Mouse (Mus musculus) midbrain, embryonic 13.5 days (tissue): Measurements from ENCODE around the gene BC049730. TPM values are rescaled to one million over a fixed set of nuclear protein-coding genes. Genes with fewer than 3 reads are reported as not detected.
"Not testable (repeated sequence)": the region's sequence is repeated elsewhere in the genome, so short reads cannot be mapped to it uniquely, and the experiment has no call there.

Experiments
- ATAC-seq: fragments of 200-750 bp; cut with Nextera tagmentation; 2 replicates; pipeline ENCODE4 v1.8.0; 2017; ENCODE audit warnings: mild to moderate bottlenecking, moderate TSS enrichment, moderate library complexity
- H3K27ac ChIP-seq: fragments of 300-500 bp; sonication (generic); 2 replicates; pipeline ENCODE4 v1.5.1; 2015; ENCODE audit warnings: inconsistent platforms, mild to moderate bottlenecking, moderate library complexity
- H3K27me3 ChIP-seq: fragments of 300-500 bp; sonication (generic); 2 replicates; pipeline ENCODE4 v1.6.1; 2015; ENCODE audit warnings: mild to moderate bottlenecking, inconsistent platforms
- H3K36me3 ChIP-seq: fragments of 300-500 bp; sonication (generic); 2 replicates; pipeline ENCODE4 v1.6.1; 2015; ENCODE audit warnings: mild to moderate bottlenecking, inconsistent platforms
- H3K4me1 ChIP-seq: fragments of 300-500 bp; sonication (generic); replicated peaks from 2 replicates; pipeline ENCODE4 v1.6.1; 2015; ENCODE audit warnings: inconsistent platforms
- H3K4me2 ChIP-seq: fragments of 300-500 bp; sonication (generic); replicated peaks from 2 replicates; pipeline ENCODE4 v1.6.1; 2015; ENCODE audit warnings: moderate library complexity, mild to moderate bottlenecking, inconsistent platforms
- H3K4me3 ChIP-seq: fragments of 300-500 bp; sonication (generic); replicated peaks from 2 replicates; pipeline ENCODE4 v1.5.1; 2015; ENCODE audit warnings: mild to moderate bottlenecking, inconsistent platforms
- H3K9ac ChIP-seq: fragments of 300-500 bp; sonication (generic); replicated peaks from 2 replicates; pipeline ENCODE4 v1.6.1; 2015; ENCODE audit warnings: mild to moderate bottlenecking, inconsistent platforms
- H3K9me3 ChIP-seq: fragments of 300-500 bp; sonication (generic); 2 replicates; pipeline ENCODE4 v1.6.1; 2016; ENCODE audit warnings: mild to moderate bottlenecking, inconsistent platforms
- WGBS: fragments of 180-500 bp; shearing (Covaris S2); methylation state at CpG from one replicate; pipeline ENCODE4 v1.1.7; 2015; 5-methylcytosine and 5-hydroxymethylcytosine counted together
- polyA plus RNA-seq: library from polyadenylated mRNA; unstranded; fragments of >200 nt; fragmentation: Nextera tagmentation; extraction: Ambion mirVana; gene quantifications from 2 replicates; pipeline ENCODE4 v1.2.1, GENCODE M21; 2015

BC049730 gene
- polyA plus RNA-seq: not detected in 2 replicates

DNA sequence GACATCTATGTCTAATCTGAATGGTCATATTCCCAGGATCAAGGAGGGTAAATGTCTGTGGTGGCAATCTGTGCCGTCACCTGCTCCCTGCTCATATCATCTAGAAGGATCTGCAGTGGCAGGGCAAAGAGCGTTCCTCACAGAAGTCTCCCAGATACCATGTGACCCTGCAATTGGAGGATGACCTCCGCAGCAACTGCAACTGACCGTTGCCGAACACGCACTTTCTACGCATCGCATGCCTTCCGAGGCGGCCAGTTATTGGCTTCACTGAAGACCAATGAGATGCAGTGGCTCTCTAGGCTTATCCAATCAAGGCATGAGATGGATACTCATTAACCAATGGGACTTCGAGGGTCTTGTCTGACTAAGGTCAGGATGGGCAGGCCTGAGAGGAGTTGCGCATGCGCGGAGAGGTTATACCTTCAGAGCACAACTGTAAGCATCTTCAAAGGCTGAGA, at the start of gene BC049730:
BC049730 (plus strand) TSS at position 411 of the 461 bp plus-strand sequence.
- Histone ChIP-seq H3K4me1 (no peaks in the 10 kb centered on the region), H3K27me3 (no peaks in the 10 kb centered on the region), H3K4me3 (no peak within 1 kb of the TSS), H3K9ac (no peak within 1 kb of the TSS), H3K9me3 (no peaks in the 10 kb centered on the region), H3K4me2 (no peak within 1 kb of the TSS), H3K27ac (no peak within 1 kb of the TSS), H3K36me3 (no peaks in the 10 kb centered on the region)
- WGBS: 91% methylated on average over 14 of the region's 14 CpGs
- ATAC-seq: no peak

DNA sequence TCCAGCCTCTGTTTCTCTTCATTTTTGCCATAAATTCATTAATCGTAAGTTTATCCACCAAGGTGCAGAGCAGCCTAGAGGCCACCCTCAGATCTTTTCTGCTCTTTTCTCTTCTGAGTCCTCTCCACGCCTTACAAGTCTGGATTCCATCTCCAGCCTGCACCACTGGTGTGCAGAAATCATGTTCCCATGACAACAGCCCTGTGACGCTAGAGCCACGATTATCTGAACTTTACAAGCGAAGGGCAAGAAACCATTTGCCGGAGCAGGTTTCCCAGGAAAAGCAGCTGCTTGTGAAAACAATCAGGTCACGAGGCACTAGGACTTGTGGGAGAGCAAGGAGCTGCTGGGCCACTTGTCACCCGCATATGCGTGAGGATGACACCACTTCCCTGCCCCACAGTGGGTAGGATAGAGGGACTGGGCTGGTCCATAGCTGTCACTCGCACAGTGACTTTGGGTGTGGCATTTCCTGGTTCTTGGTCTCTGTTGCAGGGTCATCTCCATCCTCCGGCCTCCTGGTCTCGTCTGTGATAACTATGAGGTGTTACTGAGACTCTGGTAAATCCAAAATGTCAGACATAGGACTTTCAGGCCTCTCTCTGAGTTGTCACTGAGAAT, 49.2 kb upstream of the BC049730 start:
- H3K9ac ChIP-seq: no peak overlapping the region
- H3K27me3 ChIP-seq: no peaks in the 10 kb centered on the region
- H3K27ac ChIP-seq: no peak overlapping the region
- no peak for ATAC-seq
- H3K9me3 ChIP-seq: no peaks in the 10 kb centered on the region
- H3K4me2 ChIP-seq: no peak overlapping the region
- no peaks in the 10 kb centered on the region for H3K36me3 ChIP-seq
- no peaks in the 10 kb centered on the region for H3K4me1 ChIP-seq
- WGBS: 65% methylated on average over 12 of the region's 12 CpGs
- H3K4me3 ChIP-seq: no peak overlapping the region

DNA sequence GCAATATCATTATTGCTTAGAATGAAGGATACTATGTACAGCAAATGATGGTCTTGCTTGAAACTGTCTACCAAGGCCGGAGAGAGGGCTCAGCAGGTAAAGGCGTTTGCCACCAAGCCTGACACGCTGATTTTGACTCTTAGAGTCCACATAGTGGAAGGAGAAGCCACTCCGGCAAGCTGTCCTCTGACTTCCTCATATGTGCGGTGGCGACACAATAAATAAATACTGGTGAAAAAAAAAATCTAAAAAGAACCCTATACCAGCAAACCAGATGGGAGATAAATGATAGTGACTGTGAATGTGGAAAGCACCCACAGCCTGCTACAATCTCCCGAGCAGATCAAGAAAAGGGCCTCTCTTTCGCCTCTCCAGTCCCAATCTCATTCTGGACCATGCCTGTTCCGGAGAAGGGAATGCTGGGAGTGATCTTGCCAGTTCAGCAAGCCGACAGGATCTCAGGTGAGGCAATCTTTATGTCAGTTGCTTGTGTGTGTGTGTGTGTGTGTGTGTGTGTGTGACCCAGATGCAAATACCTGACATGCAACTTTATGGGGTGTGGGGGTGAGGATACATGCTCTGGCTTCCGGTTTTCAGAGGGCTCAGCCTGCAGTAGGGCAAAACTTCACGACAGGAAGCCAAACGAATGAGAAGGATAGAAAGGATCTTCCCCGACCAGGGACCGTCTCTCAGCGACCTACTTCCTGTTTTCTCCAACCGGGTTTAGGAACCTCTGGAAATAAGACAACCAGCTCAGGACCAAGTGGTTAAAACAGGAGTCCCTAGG, 47.7 kb upstream of the BC049730 start:
- Histone ChIP-seq H3K9me3 (no peaks in the 10 kb centered on the region), H3K36me3 (no peaks in the 10 kb centered on the region), H3K4me3 (no peak overlapping the region), H3K27me3 (no peaks in the 10 kb centered on the region), H3K4me2 (no peak overlapping the region), H3K4me1 (no peaks in the 10 kb centered on the region), H3K27ac (no peak overlapping the region), H3K9ac (no peak overlapping the region)
- 75% methylated on average over 17 of the region's 17 CpGs for WGBS
- no peak for ATAC-seq

DNA sequence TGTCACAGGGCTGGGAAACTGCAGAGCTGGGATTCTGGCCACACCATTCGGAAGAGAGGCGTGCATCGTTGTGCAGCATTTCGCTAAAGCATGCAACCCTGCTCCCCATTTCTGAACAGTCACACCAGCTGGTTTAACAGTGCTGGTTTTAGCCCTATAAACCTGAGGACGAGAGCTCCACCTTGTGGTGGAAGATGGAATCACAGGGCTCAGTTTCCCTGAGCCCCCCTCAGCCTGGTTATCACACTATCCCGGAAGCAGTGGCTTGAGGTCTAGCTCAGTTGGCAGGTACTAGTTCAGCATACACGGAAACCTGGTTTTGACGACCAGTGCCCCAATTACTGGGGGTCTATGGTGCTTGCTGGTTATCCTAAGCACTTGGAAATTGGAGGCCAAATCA, 46.5 kb upstream of the BC049730 start:
- 18% methylated on average over 8 of the region's 8 CpGs for WGBS
- Histone ChIP-seq H3K9me3 (no peaks in the 10 kb centered on the region), H3K9ac (no peak overlapping the region), H3K27ac (no peak overlapping the region), H3K4me3 (no peak overlapping the region), H3K36me3 (no peaks in the 10 kb centered on the region), H3K27me3 (no peaks in the 10 kb centered on the region), H3K4me1 (no peaks in the 10 kb centered on the region), H3K4me2 (no peak overlapping the region)
- ATAC-seq: peak; percentile 78

DNA sequence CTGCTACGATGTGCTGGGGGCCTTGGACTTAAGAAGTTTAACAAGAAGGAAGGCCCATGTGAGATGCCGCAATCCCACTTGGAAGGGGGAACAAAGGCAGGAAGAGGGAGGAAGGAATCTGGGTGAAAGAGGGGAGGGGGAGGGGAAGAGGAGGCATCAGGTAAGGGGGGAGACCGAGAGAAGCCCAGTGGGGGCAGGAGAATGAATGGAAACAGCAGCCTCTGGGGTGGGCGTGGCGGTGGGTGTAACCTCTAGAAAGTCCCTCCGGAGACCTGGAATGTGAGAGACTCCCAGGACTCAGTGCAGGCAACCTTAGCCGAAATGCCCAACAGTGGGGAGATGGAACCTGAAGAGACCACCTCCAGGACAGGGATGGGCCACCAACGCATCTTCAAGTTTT, 44.7 kb upstream of the BC049730 start:
- no peak overlapping the region for H3K27ac ChIP-seq
- H3K9ac ChIP-seq: no peak overlapping the region
- no peak overlapping the region for H3K4me2 ChIP-seq
- no peaks in the 10 kb centered on the region for H3K27me3 ChIP-seq
- H3K4me1 ChIP-seq: no peaks in the 10 kb centered on the region
- no peak overlapping the region for H3K4me3 ChIP-seq
- ATAC-seq: no peak
- no peaks in the 10 kb centered on the region for H3K9me3 ChIP-seq
- H3K36me3 ChIP-seq: no peaks in the 10 kb centered on the region
- WGBS: 37% methylated on average over 8 of the region's 8 CpGs

DNA sequence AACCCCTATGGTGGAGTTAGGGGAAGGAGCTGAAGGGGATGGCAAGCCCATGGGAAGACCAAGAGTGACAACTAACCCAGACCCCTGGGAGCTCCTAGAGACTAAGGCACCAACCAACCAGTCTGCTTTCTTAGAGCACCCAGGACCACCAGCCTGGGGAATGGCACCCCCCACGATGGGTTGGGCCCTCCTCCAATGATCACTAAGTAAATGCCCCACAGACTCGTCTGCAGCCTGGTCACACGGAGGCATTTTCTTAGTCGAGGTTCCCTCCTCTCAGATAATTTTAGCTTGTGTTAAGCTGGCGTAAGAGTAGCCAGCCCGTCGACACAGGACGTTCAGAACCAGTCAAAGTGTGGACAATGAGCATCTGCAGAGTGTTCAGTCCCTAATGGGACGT, 44.1 kb upstream of the BC049730 start:
- no peak overlapping the region for H3K27ac ChIP-seq
- H3K4me2 ChIP-seq: no peak overlapping the region
- WGBS: 69% methylated on average over 9 of the region's 9 CpGs
- no peaks in the 10 kb centered on the region for H3K36me3 ChIP-seq
- H3K4me3 ChIP-seq: no peak overlapping the region
- no peak for ATAC-seq
- no peaks in the 10 kb centered on the region for H3K4me1 ChIP-seq
- H3K9me3 ChIP-seq: no peaks in the 10 kb centered on the region
- H3K27me3 ChIP-seq: no peaks in the 10 kb centered on the region
- H3K9ac ChIP-seq: no peak overlapping the region

DNA sequence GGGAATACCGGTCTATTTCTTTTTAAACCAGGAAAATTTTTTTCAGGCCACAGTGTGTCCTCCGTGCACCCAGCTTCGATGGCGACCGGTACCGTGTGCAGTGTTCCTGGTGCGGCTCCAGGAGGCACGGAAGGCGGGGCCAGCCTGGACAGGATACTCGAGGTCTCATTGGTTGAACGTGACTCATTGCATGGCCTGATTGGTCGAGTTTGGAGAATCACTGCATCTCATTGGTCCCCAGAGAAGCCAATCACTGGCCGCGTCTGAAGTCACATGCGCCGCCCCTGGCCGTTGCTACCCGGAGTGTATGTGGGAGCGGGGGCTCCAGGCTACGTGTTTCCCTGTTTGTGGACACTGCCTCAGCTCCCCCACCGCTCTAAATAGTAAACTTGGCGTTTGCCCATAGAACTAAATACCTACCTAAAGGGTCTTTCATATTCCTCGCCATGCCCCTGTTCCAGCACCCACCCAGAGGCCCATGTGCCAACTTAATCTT, 37.0 kb upstream of the BC049730 start:
- Histone ChIP-seq H3K4me3 (no peak overlapping the region), H3K4me1 (no peaks in the 10 kb centered on the region), H3K9me3 (no peaks in the 10 kb centered on the region), H3K27ac (no peak overlapping the region), H3K9ac (no peak overlapping the region), H3K27me3 (no peaks in the 10 kb centered on the region), H3K4me2 (no peak overlapping the region), H3K36me3 (no peaks in the 10 kb centered on the region)
- no peak for ATAC-seq
- WGBS: 94% methylated on average over 23 of the region's 23 CpGs

DNA sequence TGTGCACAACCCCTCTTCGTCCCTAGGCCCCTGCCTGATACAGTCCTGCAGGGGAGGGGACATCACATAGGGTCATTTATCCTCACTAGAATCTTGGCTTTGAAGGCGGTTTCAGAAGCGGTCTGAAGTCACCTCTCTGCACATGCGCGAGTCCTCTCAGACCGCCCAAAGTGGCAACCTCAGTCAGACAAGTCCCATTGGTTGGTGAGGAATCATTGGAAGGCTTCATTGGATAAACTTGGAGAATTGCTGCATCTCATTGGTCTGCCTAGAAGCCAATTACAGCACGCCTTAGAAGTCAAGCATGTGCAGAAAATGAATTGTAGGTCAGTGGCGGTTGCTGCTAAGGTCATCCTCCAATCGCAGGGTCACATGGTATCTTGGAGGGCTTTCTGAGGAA, 32.5 kb upstream of the BC049730 start, which contains the start of gene Tex101:
Tex101 (minus strand) TSS at position 101 of the 400 bp plus-strand sequence.
- no peak within 1 kb of the TSS for H3K4me2 ChIP-seq
- WGBS: 90% methylated on average over 9 of the region's 9 CpGs

DNA sequence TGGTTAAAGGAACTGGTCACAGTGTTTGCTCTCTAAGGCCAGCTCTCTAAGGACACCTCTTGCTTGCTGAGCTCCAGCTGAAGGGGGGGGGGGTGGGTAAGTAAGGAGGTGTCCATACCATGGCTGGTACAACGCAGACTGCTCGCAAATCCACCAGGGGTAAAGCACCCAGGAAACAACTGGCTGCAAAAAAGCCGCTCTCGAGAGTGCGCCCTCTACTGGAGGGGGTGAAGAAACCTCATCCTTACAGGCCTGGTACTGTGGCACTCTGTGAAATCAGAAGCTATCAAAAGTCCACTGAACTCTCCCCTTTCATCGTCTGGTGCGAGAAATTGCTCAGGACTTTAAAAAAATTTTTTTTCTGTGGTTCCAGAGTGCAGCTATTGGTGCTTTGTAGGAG, 24.9 kb upstream of the BC049730 start:
- H3K27me3 ChIP-seq, H3K27ac ChIP-seq, H3K9me3 ChIP-seq, H3K4me2 ChIP-seq, H3K4me3 ChIP-seq, H3K4me1 ChIP-seq, H3K36me3 ChIP-seq, ATAC-seq, H3K9ac ChIP-seq: not testable (repeated sequence)
- 85% methylated on average over 7 of the region's 7 CpGs for WGBS

More for the DNA sequence above, 32.5 kb upstream of the BC049730 start, which contains the start of gene Tex101:
- H3K36me3 ChIP-seq: no peaks in the 10 kb centered on the region
- no peaks in the 10 kb centered on the region for H3K9me3 ChIP-seq
- H3K9ac ChIP-seq: no peak within 1 kb of the TSS
- no peak within 1 kb of the TSS for H3K27ac ChIP-seq
- H3K4me3 ChIP-seq: no peak within 1 kb of the TSS
- H3K4me1 ChIP-seq: no peaks in the 10 kb centered on the region
- H3K27me3 ChIP-seq: no peaks in the 10 kb centered on the region
- ATAC-seq: no peak

DNA sequence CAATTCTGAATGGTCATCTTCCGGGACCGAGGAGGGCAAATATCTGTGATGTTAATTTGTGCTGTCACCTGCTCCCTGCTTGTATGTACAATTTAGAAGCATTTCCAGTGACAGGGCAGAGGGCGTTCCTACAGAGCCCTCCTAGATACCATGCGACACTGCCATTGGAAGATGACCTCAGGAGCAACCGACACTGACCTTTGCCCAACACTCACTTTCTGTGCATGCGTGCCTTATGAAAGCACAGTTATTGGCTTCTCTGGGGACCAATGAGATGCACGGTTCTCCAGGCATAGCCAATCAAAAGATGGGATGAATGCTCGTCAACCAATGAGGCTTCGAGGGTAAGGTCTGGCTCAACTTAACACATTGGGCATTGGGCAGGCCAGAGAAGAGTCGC, 21.5 kb upstream of the BC049730 start:
- not testable (repeated sequence) for ATAC-seq, H3K27me3 ChIP-seq, H3K9me3 ChIP-seq, H3K4me1 ChIP-seq, H3K36me3 ChIP-seq, H3K4me2 ChIP-seq, H3K9ac ChIP-seq, H3K4me3 ChIP-seq, H3K27ac ChIP-seq
- WGBS: 94% methylated on average over 10 of the region's 10 CpGs

DNA sequence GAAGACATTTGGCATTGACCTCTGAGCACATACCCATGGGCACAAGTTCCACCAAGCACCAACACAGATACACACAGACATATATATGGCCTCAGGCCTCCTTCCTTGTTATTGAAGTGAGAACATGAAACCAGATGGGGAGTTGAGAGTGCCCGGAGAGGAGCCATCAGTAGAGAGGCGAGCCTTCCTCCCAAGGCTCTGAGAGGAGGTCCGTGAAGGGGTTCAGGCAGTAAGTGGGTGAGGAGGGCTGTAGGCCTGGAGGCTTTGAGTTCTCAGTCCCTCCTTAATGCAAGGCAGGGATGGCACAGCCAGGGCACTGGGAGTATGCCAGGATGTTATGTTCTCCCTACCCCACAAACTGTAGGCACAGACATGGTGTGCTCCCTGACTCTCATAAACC, 16.3 kb upstream of the BC049730 start:
- H3K27me3 ChIP-seq, H3K9ac ChIP-seq, H3K27ac ChIP-seq, H3K9me3 ChIP-seq, H3K36me3 ChIP-seq, ATAC-seq, H3K4me2 ChIP-seq, H3K4me3 ChIP-seq, H3K4me1 ChIP-seq: not testable (repeated sequence)
- WGBS: 91% methylated on average over 3 of the region's 3 CpGs

DNA sequence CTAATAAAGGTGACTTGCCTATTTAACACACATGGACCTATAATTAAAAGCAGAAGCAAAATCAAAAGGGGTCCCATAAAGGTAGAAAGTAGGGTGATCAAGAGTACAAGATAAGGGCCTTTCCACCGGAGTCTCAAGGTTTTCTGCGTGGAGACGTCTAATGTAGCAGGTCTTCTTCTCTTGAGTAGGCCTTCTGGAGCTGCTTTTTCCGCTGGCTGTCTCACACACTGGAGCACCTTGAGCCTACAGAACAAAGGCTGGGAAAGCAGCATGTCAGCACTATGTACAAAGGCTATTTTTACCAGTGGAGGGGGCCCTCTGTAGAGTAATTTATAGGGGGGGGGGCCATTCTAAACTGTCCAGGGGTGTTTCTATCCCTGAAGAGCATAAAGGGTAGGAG, 11.2 kb upstream of the BC049730 start:
- not testable (repeated sequence) for H3K4me3 ChIP-seq, H3K4me2 ChIP-seq, H3K36me3 ChIP-seq, H3K9me3 ChIP-seq, ATAC-seq, H3K27me3 ChIP-seq, H3K4me1 ChIP-seq, H3K9ac ChIP-seq, H3K27ac ChIP-seq
- 89% methylated on average over 4 of the region's 4 CpGs for WGBS
